Mouse (Mus musculus) gastrocnemius, adult 2 months (tissue): ENCODE measurements around the gene Clasrp. TPM values are rescaled to one million over a fixed set of nuclear protein-coding genes. Genes with fewer than 3 reads are reported as not detected.

Experiments used
- DNase-seq: peaks from one replicate; pipeline ENCODE4 v3.0.0; 2022
- H3K27ac ChIP-seq: fragments of 200-600 bp; 2 replicates; pipeline ENCODE4 v1.8.1; 2022; ENCODE audit warnings: mild to moderate bottlenecking
- H3K4me3 ChIP-seq: fragments of 200-600 bp; 2 replicates; pipeline ENCODE4 v1.8.1; 2022; ENCODE audit warnings: mild to moderate bottlenecking, moderate library complexity
- CTCF ChIP-seq: fragments of 200-600 bp; IDR thresholded peaks from 2 replicates; pipeline ENCODE4 v1.8.1; 2022; ENCODE audit warnings: antibody characterized with exemption, mild to moderate bottlenecking, moderate library complexity
- intact Hi-C: fragments of 180-260 bp; cut with DNase I; formaldehyde crosslinking; loops from one replicate; pipeline ENCODE4 v1.15.1; 2025
- total RNA-seq, 2 experiments: library from RNA; stranded (reverse); gene quantifications; 2 replicates each; pipeline ENCODE4 v1.2.3; 2021

Clasrp gene
- total RNA-seq, 2 experiments from 2014 or later, result 13.7 to 15.1 TPM

DNA sequence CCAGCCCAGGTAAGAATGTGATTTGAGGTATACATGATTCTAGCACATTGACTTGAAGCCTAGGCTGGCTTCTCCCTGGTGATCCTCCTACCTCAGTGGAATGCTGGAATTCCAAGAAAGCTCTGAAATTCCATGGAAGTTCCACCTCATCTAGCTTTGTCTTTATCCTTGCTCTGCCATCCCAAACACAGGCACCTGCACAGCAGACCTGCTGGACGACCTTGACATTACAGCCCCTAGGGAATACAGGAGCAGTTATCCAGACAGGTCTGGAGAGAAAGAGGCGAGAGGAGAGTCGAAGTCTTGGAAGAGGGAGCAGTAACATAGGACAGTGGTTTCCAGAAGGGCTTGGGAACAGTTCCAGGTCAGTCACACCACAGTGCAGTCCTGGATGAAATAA, 34.6 kb downstream of the Clasrp start:
- DNase-seq, result no peak
- TF ChIP-seq CTCF, result no peak
- Histone ChIP-seq H3K27ac (no peak overlapping the region), H3K4me3 (no peak overlapping the region)
- intact Hi-C loops, result loop anchor here (5.0 to 10.0 kb wide), 3 partner anchors 67 to 165 kb away; partner anchors contain the start of genes Ckm, Klc3 and Mark4

DNA sequence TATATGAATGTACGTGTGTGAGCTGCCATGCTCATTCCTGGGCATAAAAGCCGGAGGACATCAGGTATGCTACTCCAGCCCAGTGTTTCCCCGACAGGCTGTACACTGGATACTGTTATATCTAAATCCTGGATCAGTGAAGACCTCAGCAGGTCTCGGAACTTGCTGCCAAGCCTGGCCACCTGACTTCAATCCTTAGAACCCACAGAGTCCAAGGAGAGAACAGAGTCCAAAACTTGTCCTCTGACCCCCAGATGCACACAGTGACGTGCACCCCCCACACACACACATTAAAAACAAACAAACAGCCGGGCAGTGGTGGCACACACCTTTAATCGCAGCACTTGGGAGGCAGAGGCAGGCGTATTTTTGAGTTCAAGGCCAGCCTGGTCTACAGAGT, 36.9 kb downstream of the Clasrp start:
- DNase-seq, result no peak
- intact Hi-C loops, result no loop called here
- TF ChIP-seq CTCF, result no peak
- no peak overlapping the region for H3K27ac ChIP-seq
- H3K4me3 ChIP-seq, result no peak overlapping the region

- Histone ChIP-seq H3K27ac (no peak overlapping the region), H3K4me3 (no peak overlapping the region)
- no peak for DNase-seq
- TF ChIP-seq CTCF, result no peak
- intact Hi-C loops, result no loop called here
Measured at GRCm38 (mm10) chr7:19565803-19566202, 38.5 kb downstream of the Clasrp start.

DNA sequence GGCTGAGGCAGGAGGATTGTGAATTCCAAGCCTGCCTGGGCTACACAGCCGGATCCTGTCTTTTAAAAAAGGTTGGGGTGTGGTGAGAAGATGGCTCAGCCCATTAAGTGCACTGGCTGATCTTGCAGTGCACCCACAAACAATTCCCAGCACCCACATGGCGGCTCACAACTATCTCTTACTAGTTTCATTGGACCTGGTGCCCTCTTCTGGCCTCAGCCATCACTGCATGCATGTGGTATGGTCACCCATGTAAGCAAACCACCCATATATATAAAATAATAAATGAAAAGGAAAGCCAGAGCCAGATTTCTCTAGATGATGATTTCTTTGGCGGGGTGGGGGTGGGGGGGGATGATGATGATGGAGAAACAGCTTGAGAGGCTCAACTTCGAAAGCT, 39.8 kb downstream of the Clasrp start:
- Histone ChIP-seq H3K27ac (no peak overlapping the region), H3K4me3 (no peak overlapping the region)
- intact Hi-C loops, result no loop called here
- DNase-seq, result no peak
- TF ChIP-seq CTCF, result peak; percentile 37; the same call in 1 of the 2 replicates

DNA sequence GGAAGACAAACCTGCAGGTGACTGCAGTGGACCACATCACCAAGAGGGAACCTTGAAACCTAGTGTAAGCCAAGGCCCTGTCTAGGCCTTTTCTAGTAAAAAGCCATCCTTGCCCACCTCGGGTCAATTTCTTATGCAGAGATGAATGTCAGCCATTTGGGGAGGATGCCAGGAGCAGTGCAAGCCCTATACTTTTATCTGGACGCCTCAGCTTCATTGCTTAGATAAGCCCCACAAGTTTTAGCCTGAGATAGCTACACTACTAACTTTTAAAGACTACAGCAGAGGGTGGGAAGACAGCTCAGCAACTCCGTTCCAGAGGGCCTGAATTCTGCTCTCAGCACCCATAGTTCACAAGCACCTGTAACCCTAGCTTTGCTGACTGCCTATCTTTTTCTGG, 40.4 kb downstream of the Clasrp start:
- Histone ChIP-seq H3K4me3 (no peak overlapping the region), H3K27ac (no peak overlapping the region)
- intact Hi-C loops, result no loop called here
- DNase-seq, result no peak
- TF ChIP-seq CTCF, result no peak

- Histone ChIP-seq H3K4me3 (peak within 1 kb of the TSS; percentile 100), H3K27ac (peak within 1 kb of the TSS; percentile 98)
- DNase-seq, result peak; percentile 40
- no peak for TF ChIP-seq CTCF
- intact Hi-C loops, result no loop called here
Measured at GRCm38 (mm10) chr7:19562643-19563410, 41.5 kb downstream of the Clasrp start, which contains the start of gene Ppp1r37. Gene Ppp1r37, minus strand, starts transcription at chr7:19563076.

- Histone ChIP-seq H3K4me3 (peak overlapping the region; percentile 100), H3K27ac (peak overlapping the region; percentile 98)
- intact Hi-C loops, result no loop called here
- TF ChIP-seq CTCF, result no peak
- DNase-seq, result peak; percentile 96
Measured at GRCm38 (mm10) chr7:19561765-19562642, 42.3 kb downstream of the Clasrp start.

- intact Hi-C loops, result no loop called here
- peak overlapping the region; percentile 98 for H3K27ac ChIP-seq
- peak overlapping the region; percentile 100 for H3K4me3 ChIP-seq
- TF ChIP-seq CTCF, result no peak
- DNase-seq, result no peak
Measured at GRCm38 (mm10) chr7:19561431-19561764, 42.9 kb downstream of the Clasrp start.

- DNase-seq, result peak; percentile 33
- peak overlapping the region; percentile 98 for H3K27ac ChIP-seq
- intact Hi-C loops, result no loop called here
- no peak for TF ChIP-seq CTCF
- peak overlapping the region; percentile 100 for H3K4me3 ChIP-seq
Measured at GRCm38 (mm10) chr7:19560491-19561260, 43.6 kb downstream of the Clasrp start.

- no peak for DNase-seq
- intact Hi-C loops, result no loop called here
- TF ChIP-seq CTCF, result peak; percentile 44
- H3K27ac ChIP-seq, result peak overlapping the region; percentile 98
- H3K4me3 ChIP-seq, result peak overlapping the region; percentile 11
Measured at GRCm38 (mm10) chr7:19558965-19559364, 45.3 kb downstream of the Clasrp start.

- no peak for TF ChIP-seq CTCF
Measured at GRCm38 (mm10) chr7:19557982-19558900, 46.0 kb downstream of the Clasrp start.

More at GRCm38 (mm10) chr7:19557982-19558900, 46.0 kb downstream of the Clasrp start:
- Histone ChIP-seq H3K27ac (peak overlapping the region; percentile 98), H3K4me3 (peak overlapping the region; percentile 11)
- peak; percentile 55 for DNase-seq
- intact Hi-C loops, result no loop called here
